Mouse (Mus musculus): ENCODE measurements at regions not wholly inside any gene's neighbourhood (a gene's known extent, or its start where the extent isn't known, plus 50 kb on each side); places are given as distances from the start of the nearest gene placed in this dataset.

GRCm38 (mm10) chrX:11419162-11419631, 91.6 kb downstream of the H2al1j start:
- no peak for DNase-seq (ENCODE audit: low spot score)
- ATAC-seq (ENCODE audit: low FRiP score), result no peak
- no peak overlapping the region for H3K4me2 ChIP-seq (replicated peaks; ENCODE audit: low read depth, low read length)
- no peak overlapping the region for H3K9ac ChIP-seq (ENCODE audit: low read depth, low read length)
- no peaks in the 10 kb centered on the region for H3K36me3 ChIP-seq (ENCODE audit: control insufficient read depth, insufficient read depth, low read length)
- H3K9me3 ChIP-seq (ENCODE audit: control insufficient read depth, low read length), result no peaks in the 10 kb centered on the region
- WGBS, result 45% methylated on average over 4 of the region's 5 CpGs
- H3K4me3 ChIP-seq (ENCODE audit: low read depth, low read length), result no peak overlapping the region
- H3K27me3 ChIP-seq (ENCODE audit: control insufficient read depth, insufficient read depth, low read length), result peaks cover 4% of the 10 kb centered on the region
- H3K27ac ChIP-seq (ENCODE audit: low read depth, low read length), result no peak overlapping the region
- H3K4me1 ChIP-seq (replicated peaks; ENCODE audit: control insufficient read depth, insufficient read depth, low read length), result no peaks in the 10 kb centered on the region

GRCm38 (mm10) chrX:11432403-11433004, 104.9 kb downstream of the H2al1j start:
- H3K4me3 ChIP-seq (ENCODE audit: low read depth, low read length), result no peak overlapping the region
- no peak overlapping the region for H3K9ac ChIP-seq (ENCODE audit: low read depth, low read length)
- H3K9me3 ChIP-seq (ENCODE audit: control insufficient read depth, low read length), result no peaks in the 10 kb centered on the region
- 69% methylated on average over 12 of the region's 12 CpGs for WGBS
- ATAC-seq (ENCODE audit: low FRiP score), result no peak
- H3K36me3 ChIP-seq (ENCODE audit: control insufficient read depth, insufficient read depth, low read length), result no peaks in the 10 kb centered on the region
- H3K27ac ChIP-seq (ENCODE audit: low read depth, low read length), result no peak overlapping the region
- no peak for DNase-seq (ENCODE audit: low spot score)
- H3K27me3 ChIP-seq (ENCODE audit: control insufficient read depth, insufficient read depth, low read length), result peaks cover 6% of the 10 kb centered on the region; the same call in 1 of the 2 replicates
- no peaks in the 10 kb centered on the region for H3K4me1 ChIP-seq (replicated peaks; ENCODE audit: control insufficient read depth, insufficient read depth, low read length)
- no peak overlapping the region for H3K4me2 ChIP-seq (replicated peaks; ENCODE audit: low read depth, low read length)

GRCm38 (mm10) chrX:11435338-11435737, 107.7 kb downstream of the H2al1j start:
- DNase-seq (ENCODE audit: low spot score) (no peak), ATAC-seq (ENCODE audit: low FRiP score) (no peak)
- Histone ChIP-seq H3K9ac (ENCODE audit: low read depth, low read length) (no peak overlapping the region), H3K27me3 (ENCODE audit: control insufficient read depth, insufficient read depth, low read length) (peaks cover 5% of the 10 kb centered on the region; the same call in 1 of the 2 replicates), H3K4me3 (ENCODE audit: low read depth, low read length) (no peak overlapping the region), H3K4me2 (replicated peaks; ENCODE audit: low read depth, low read length) (no peak overlapping the region), H3K36me3 (ENCODE audit: control insufficient read depth, insufficient read depth, low read length) (no peaks in the 10 kb centered on the region), H3K27ac (ENCODE audit: low read depth, low read length) (no peak overlapping the region), H3K4me1 (replicated peaks; ENCODE audit: control insufficient read depth, insufficient read depth, low read length) (no peaks in the 10 kb centered on the region), H3K9me3 (ENCODE audit: control insufficient read depth, low read length) (no peaks in the 10 kb centered on the region)
- 33% methylated on average over 6 of the region's 6 CpGs for WGBS

GRCm38 (mm10) chrX:11437151-11437944, 109.7 kb downstream of the H2al1j start:
- no peak for DNase-seq (ENCODE audit: low spot score)
- no peaks in the 10 kb centered on the region for H3K4me1 ChIP-seq (replicated peaks; ENCODE audit: control insufficient read depth, insufficient read depth, low read length)
- H3K27ac ChIP-seq (ENCODE audit: low read depth, low read length), result no peak overlapping the region
- H3K9ac ChIP-seq (ENCODE audit: low read depth, low read length), result no peak overlapping the region
- no peak for ATAC-seq (ENCODE audit: low FRiP score)
- 72% methylated on average over 12 of the region's 12 CpGs for WGBS
- no peak overlapping the region for H3K4me2 ChIP-seq (replicated peaks; ENCODE audit: low read depth, low read length)
- H3K4me3 ChIP-seq (ENCODE audit: low read depth, low read length), result no peak overlapping the region
- H3K9me3 ChIP-seq (ENCODE audit: control insufficient read depth, low read length), result no peaks in the 10 kb centered on the region
- no peaks in the 10 kb centered on the region for H3K36me3 ChIP-seq (ENCODE audit: control insufficient read depth, insufficient read depth, low read length)
- peaks cover 5% of the 10 kb centered on the region; the same call in 1 of the 2 replicates for H3K27me3 ChIP-seq (ENCODE audit: control insufficient read depth, insufficient read depth, low read length)

- H3K4me2 ChIP-seq (replicated peaks; ENCODE audit: low read depth, low read length), result no peak overlapping the region
- no peaks in the 10 kb centered on the region for H3K36me3 ChIP-seq (ENCODE audit: control insufficient read depth, insufficient read depth, low read length)
- no peaks in the 10 kb centered on the region for H3K9me3 ChIP-seq (ENCODE audit: control insufficient read depth, low read length)
- H3K27me3 ChIP-seq (ENCODE audit: control insufficient read depth, insufficient read depth, low read length), result 0 out of 2 replicates have a peak, but pooled peaks cover 2% of the 10 kb centered on the region
- 51% methylated on average over 7 of the region's 7 CpGs for WGBS
- no peak overlapping the region for H3K9ac ChIP-seq (ENCODE audit: low read depth, low read length)
- H3K4me3 ChIP-seq (ENCODE audit: low read depth, low read length), result no peak overlapping the region
- no peak overlapping the region for H3K27ac ChIP-seq (ENCODE audit: low read depth, low read length)
- ATAC-seq (ENCODE audit: low FRiP score) (no peak), DNase-seq (ENCODE audit: low spot score) (no peak)
- no peaks in the 10 kb centered on the region for H3K4me1 ChIP-seq (replicated peaks; ENCODE audit: control insufficient read depth, insufficient read depth, low read length)
These were observed 115.9 kb downstream of the H2al1j start for GRCm38 (mm10) chrX:11443543-11443942.

- DNase-seq (ENCODE audit: low spot score) (no peak), ATAC-seq (ENCODE audit: low FRiP score) (no peak)
- H3K27me3 ChIP-seq (ENCODE audit: control insufficient read depth, insufficient read depth, low read length), result 0 out of 2 replicates have a peak, but pooled peaks cover 2% of the 10 kb centered on the region
- no peak overlapping the region for H3K9ac ChIP-seq (ENCODE audit: low read depth, low read length)
- WGBS, result 70% methylated on average over 10 of the region's 10 CpGs
- H3K4me3 ChIP-seq (ENCODE audit: low read depth, low read length), result no peak overlapping the region
- H3K27ac ChIP-seq (ENCODE audit: low read depth, low read length), result no peak overlapping the region
- H3K36me3 ChIP-seq (ENCODE audit: control insufficient read depth, insufficient read depth, low read length), result no peaks in the 10 kb centered on the region
- no peaks in the 10 kb centered on the region for H3K4me1 ChIP-seq (replicated peaks; ENCODE audit: control insufficient read depth, insufficient read depth, low read length)
- H3K9me3 ChIP-seq (ENCODE audit: control insufficient read depth, low read length), result no peaks in the 10 kb centered on the region
- H3K4me2 ChIP-seq (replicated peaks; ENCODE audit: low read depth, low read length), result no peak overlapping the region
These were observed 116.7 kb downstream of the H2al1j start for GRCm38 (mm10) chrX:11444261-11444725.

GRCm38 (mm10) chrX:11448711-11449110, 121.1 kb downstream of the H2al1j start:
- H3K36me3 ChIP-seq (ENCODE audit: control insufficient read depth, insufficient read depth, low read length), result no peaks in the 10 kb centered on the region
- H3K4me3 ChIP-seq (ENCODE audit: low read depth, low read length), result no peak overlapping the region
- no peak overlapping the region for H3K27ac ChIP-seq (ENCODE audit: low read depth, low read length)
- ATAC-seq (ENCODE audit: low FRiP score) (no peak), DNase-seq (ENCODE audit: low spot score) (no peak)
- no peak overlapping the region for H3K4me2 ChIP-seq (replicated peaks; ENCODE audit: low read depth, low read length)
- no peaks in the 10 kb centered on the region for H3K27me3 ChIP-seq (ENCODE audit: control insufficient read depth, insufficient read depth, low read length)
- no peaks in the 10 kb centered on the region for H3K9me3 ChIP-seq (ENCODE audit: control insufficient read depth, low read length)
- 83% methylated on average over 4 of the region's 4 CpGs for WGBS
- H3K4me1 ChIP-seq (replicated peaks; ENCODE audit: control insufficient read depth, insufficient read depth, low read length), result no peaks in the 10 kb centered on the region
- no peak overlapping the region for H3K9ac ChIP-seq (ENCODE audit: low read depth, low read length)

- DNase-seq (ENCODE audit: low spot score) (no peak), ATAC-seq (ENCODE audit: low FRiP score) (no peak)
- Histone ChIP-seq H3K27ac (ENCODE audit: low read depth, low read length) (no peak overlapping the region), H3K36me3 (ENCODE audit: control insufficient read depth, insufficient read depth, low read length) (no peaks in the 10 kb centered on the region), H3K4me1 (replicated peaks; ENCODE audit: control insufficient read depth, insufficient read depth, low read length) (no peaks in the 10 kb centered on the region), H3K9ac (ENCODE audit: low read depth, low read length) (no peak overlapping the region), H3K4me3 (ENCODE audit: low read depth, low read length) (no peak overlapping the region), H3K27me3 (ENCODE audit: control insufficient read depth, insufficient read depth, low read length) (no peaks in the 10 kb centered on the region; the same call in 1 of the 2 replicates), H3K9me3 (ENCODE audit: control insufficient read depth, low read length) (no peaks in the 10 kb centered on the region), H3K4me2 (replicated peaks; ENCODE audit: low read depth, low read length) (no peak overlapping the region)
- 55% methylated on average over 4 of the region's 4 CpGs for WGBS
These were observed 130.9 kb downstream of the H2al1j start for GRCm38 (mm10) chrX:11458521-11458920.
